Mouse (Mus musculus): ENCODE data around the gene Fyttd1. TPM values are rescaled to one million over a fixed set of nuclear protein-coding genes. Genes with fewer than 3 reads are reported as not detected.
A peak's percentile ranks its signal among the peaks of the same experiment; 100 is the strongest.

Fyttd1 gene
- polyA plus RNA-seq (2014; fragmentation: Nextera tagmentation; extraction: Ambion mirVana) = 103 and 107 TPM in 2 replicates

DNA sequence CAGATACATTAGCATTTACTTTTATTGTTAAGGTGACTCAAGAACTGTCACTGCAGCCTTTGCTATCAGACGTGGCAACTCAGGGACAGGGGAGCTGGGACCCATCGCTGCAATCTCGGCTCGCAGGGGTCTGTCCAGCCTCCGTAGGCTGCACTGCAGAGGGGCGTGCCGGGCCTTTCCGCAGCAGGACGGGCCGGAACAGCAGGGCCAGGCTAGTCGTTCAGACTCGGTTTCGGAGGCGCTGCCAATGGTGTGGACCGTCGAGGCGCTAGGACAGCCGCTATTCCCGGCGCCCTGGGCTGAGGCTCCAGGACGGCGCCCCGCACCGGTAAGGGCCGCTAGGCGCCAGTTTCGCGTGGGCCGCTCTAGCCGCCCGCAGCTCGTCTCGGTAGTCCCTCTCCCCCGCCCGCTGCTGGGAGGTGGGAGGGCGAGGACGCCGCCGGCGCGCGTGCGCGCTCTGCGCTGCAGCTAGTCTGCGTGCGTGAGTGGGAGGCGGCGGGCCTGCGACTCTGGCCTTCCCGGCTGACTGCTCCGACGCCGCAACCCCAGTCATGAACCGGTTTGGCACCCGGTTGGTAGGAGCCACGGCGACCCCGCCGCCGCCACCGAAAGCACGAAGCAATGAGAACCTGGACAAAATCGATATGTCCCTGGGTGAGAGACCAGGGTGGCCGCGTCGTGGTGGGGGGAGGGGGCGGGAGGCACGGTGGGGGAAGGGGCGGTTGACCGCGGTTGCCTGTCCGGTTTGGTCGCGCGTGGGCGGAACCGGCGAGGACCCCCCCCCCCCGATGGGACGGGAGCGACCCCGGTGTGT is at the start of gene Fyttd1, which contains the start of gene Rubcn:
Gene Fyttd1 (plus strand): TSS at position 158 of the 814 bp plus-strand sequence.
Gene Rubcn (minus strand): TSS at position 424 of the 814 bp plus-strand sequence.
- Histone ChIP-seq H3K4me2 (ENCODE audit: low read length) (peak within 1 kb of the TSS; percentile 87), H3K4me3 (ENCODE audit: low read depth, low read length) (peak within 1 kb of the TSS; percentile 96), H3K27me3 (replicated peaks; ENCODE audit: control insufficient read depth, insufficient read depth, low read length) (no peaks in the 10 kb centered on the region), H3K27ac (ENCODE audit: low read depth) (peak within 1 kb of the TSS; percentile 82), H3K9ac (ENCODE audit: low read length) (peak within 1 kb of the TSS; percentile 88), H3K9me3 (ENCODE audit: control insufficient read depth, low read length) (no peaks in the 10 kb centered on the region), H3K36me3 (ENCODE audit: control insufficient read depth, insufficient read depth, low read length) (no peaks in the 10 kb centered on the region), H3K4me1 (replicated peaks; ENCODE audit: control insufficient read depth, insufficient read depth, low read length) (peaks cover 11% of the 10 kb centered on the region)
- peak; percentile 96 for DNase-seq (ENCODE audit: low spot score)
- ATAC-seq (replicated peaks; ENCODE audit: low FRiP score, low TSS enrichment, low read depth) = peak; percentile 98
- WGBS = under 1% methylated on average over 78 of the region's 83 CpGs

DNA sequence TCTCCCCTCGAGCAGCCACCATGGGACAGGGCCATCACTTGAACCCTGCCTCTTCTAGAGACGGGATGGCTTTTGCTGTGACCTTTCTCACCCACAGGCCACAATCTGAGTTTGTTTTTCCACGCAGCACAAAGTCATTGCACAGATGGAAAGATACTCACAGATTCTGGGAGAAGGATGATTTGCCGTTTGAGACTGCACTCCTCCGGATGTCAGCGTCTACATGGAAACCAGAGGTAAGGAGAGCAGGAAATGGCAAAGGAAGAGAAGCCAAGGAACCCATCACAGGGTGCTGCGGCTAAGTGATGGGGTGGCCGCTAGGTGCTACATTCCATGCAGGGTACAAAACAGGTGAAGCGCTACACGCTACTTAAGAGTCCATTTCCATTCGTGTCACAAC is 48.2 kb upstream of the Fyttd1 start:
- Histone ChIP-seq H3K27me3 (replicated peaks; ENCODE audit: control insufficient read depth, insufficient read depth, low read length) (no peaks in the 10 kb centered on the region), H3K4me2 (ENCODE audit: low read length) (no peak overlapping the region), H3K4me3 (ENCODE audit: low read depth, low read length) (no peak overlapping the region), H3K27ac (ENCODE audit: low read depth) (no peak overlapping the region), H3K36me3 (ENCODE audit: control insufficient read depth, insufficient read depth, low read length) (peaks cover 59% of the 10 kb centered on the region), H3K9me3 (ENCODE audit: control insufficient read depth, low read length) (no peaks in the 10 kb centered on the region), H3K4me1 (replicated peaks; ENCODE audit: control insufficient read depth, insufficient read depth, low read length) (no peaks in the 10 kb centered on the region), H3K9ac (ENCODE audit: low read length) (no peak overlapping the region)
- WGBS = 88% methylated on average over 11 of the region's 11 CpGs
- DNase-seq (ENCODE audit: low spot score) = no peak
- ATAC-seq (replicated peaks; ENCODE audit: low FRiP score, low TSS enrichment, low read depth) = no peak

DNA sequence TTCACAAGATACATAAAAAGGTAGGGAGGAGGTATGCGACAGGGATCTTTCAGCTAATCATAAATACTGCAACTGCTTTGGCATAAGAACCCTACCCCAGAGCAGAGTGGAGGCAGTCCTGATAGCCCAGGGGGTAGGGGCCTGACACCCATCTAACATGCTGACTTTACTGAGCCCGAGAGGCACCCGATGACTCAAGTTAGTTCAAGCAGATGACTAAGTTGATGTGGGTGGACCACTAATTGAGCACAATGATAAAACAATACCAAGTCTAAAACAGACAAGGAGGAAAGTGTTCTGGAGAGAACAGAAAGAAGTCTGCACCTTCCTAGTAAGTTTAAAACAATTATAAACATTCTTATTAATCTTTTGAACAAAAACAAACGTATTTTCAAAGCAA is 45.8 kb upstream of the Fyttd1 start:
- H3K27me3 ChIP-seq (replicated peaks; ENCODE audit: control insufficient read depth, insufficient read depth, low read length) = no peaks in the 10 kb centered on the region
- peaks cover 55% of the 10 kb centered on the region for H3K36me3 ChIP-seq (ENCODE audit: control insufficient read depth, insufficient read depth, low read length)
- no peak overlapping the region for H3K4me3 ChIP-seq (ENCODE audit: low read depth, low read length)
- 88% methylated on average over 4 of the region's 4 CpGs for WGBS
- no peak overlapping the region for H3K4me2 ChIP-seq (ENCODE audit: low read length)
- no peak for ATAC-seq (replicated peaks; ENCODE audit: low FRiP score, low TSS enrichment, low read depth)
- no peak overlapping the region for H3K27ac ChIP-seq (ENCODE audit: low read depth)
- no peak overlapping the region for H3K9ac ChIP-seq (ENCODE audit: low read length)
- H3K4me1 ChIP-seq (replicated peaks; ENCODE audit: control insufficient read depth, insufficient read depth, low read length) = no peaks in the 10 kb centered on the region
- no peak for DNase-seq (ENCODE audit: low spot score)
- H3K9me3 ChIP-seq (ENCODE audit: control insufficient read depth, low read length) = no peaks in the 10 kb centered on the region

DNA sequence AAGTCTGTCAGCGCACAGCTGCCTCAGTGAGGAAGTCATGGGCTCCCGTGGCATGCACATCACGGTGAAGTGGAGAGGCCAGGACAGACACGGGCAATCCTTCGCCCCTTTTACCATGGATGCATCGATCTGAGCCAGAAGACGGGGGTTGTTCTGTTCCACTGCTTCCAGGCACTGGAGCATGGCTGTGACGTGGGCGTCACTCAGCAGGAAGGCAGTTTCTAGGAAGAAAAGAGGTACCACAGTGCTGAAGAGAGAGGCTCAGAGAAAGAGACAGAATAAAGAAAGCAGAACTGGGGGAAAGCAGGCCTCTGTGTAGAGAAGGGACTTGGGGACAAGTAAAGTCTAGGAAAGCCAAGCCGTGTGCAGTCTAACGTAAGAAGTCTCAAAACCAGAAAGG is 30.2 kb upstream of the Fyttd1 start:
- no peak overlapping the region for H3K4me2 ChIP-seq (ENCODE audit: low read length)
- H3K4me1 ChIP-seq (replicated peaks; ENCODE audit: control insufficient read depth, insufficient read depth, low read length) = no peaks in the 10 kb centered on the region
- no peaks in the 10 kb centered on the region for H3K27me3 ChIP-seq (replicated peaks; ENCODE audit: control insufficient read depth, insufficient read depth, low read length)
- no peak for DNase-seq (ENCODE audit: low spot score)
- no peak overlapping the region for H3K9ac ChIP-seq (ENCODE audit: low read length)
- H3K9me3 ChIP-seq (ENCODE audit: control insufficient read depth, low read length) = no peaks in the 10 kb centered on the region
- WGBS = 96% methylated on average over 11 of the region's 11 CpGs
- H3K36me3 ChIP-seq (ENCODE audit: control insufficient read depth, insufficient read depth, low read length) = peaks cover 63% of the 10 kb centered on the region
- no peak overlapping the region for H3K4me3 ChIP-seq (ENCODE audit: low read depth, low read length)
- H3K27ac ChIP-seq (ENCODE audit: low read depth) = no peak overlapping the region
- ATAC-seq (replicated peaks; ENCODE audit: low FRiP score, low TSS enrichment, low read depth) = no peak

DNA sequence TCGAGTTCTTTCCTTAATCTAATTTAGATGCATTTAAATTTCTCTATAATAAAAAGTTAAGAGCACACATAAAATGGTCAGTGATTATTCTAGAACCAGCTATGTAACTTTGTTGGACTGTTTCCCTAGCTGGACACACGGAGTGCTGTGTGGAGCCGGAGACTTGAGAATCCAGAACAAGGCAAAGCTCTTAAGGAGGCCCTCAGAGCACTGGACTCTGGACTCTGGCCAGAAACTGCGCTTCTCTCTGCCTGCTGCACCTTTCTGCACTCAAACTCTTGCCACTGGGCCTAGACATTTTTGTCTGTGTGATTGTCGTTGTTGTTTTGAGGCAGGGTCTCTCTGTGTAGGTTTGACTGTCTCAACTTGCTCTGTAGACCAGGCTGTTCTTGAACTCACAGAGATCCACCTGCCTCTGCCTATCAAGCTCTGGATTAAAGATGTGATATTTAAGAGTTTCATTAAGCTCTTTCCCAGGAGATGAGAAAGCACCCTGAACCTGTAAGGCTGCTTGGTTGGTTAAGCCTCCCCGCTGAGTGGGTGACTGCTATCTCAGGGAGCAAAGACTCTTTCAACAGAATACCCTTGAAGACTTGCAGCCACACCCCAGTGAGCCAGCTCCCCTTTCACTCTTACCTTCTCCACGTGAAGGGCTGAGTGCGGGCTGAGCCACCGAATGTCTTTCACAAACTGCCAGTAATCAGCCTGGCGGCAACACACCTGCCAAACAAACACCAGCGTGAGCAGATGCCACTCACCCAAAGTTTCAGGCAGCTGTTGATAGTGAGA is 28.1 kb upstream of the Fyttd1 start:
- Histone ChIP-seq H3K4me2 (ENCODE audit: low read length) (no peak overlapping the region), H3K27ac (ENCODE audit: low read depth) (no peak overlapping the region), H3K4me3 (ENCODE audit: low read depth, low read length) (no peak overlapping the region), H3K9ac (ENCODE audit: low read length) (no peak overlapping the region), H3K36me3 (ENCODE audit: control insufficient read depth, insufficient read depth, low read length) (peaks cover 54% of the 10 kb centered on the region), H3K27me3 (replicated peaks; ENCODE audit: control insufficient read depth, insufficient read depth, low read length) (no peaks in the 10 kb centered on the region), H3K9me3 (ENCODE audit: control insufficient read depth, low read length) (no peaks in the 10 kb centered on the region), H3K4me1 (replicated peaks; ENCODE audit: control insufficient read depth, insufficient read depth, low read length) (no peaks in the 10 kb centered on the region)
- no peak for DNase-seq (ENCODE audit: low spot score)
- 91% methylated on average over 11 of the region's 11 CpGs for WGBS
- no peak for ATAC-seq (replicated peaks; ENCODE audit: low FRiP score, low TSS enrichment, low read depth)

DNA sequence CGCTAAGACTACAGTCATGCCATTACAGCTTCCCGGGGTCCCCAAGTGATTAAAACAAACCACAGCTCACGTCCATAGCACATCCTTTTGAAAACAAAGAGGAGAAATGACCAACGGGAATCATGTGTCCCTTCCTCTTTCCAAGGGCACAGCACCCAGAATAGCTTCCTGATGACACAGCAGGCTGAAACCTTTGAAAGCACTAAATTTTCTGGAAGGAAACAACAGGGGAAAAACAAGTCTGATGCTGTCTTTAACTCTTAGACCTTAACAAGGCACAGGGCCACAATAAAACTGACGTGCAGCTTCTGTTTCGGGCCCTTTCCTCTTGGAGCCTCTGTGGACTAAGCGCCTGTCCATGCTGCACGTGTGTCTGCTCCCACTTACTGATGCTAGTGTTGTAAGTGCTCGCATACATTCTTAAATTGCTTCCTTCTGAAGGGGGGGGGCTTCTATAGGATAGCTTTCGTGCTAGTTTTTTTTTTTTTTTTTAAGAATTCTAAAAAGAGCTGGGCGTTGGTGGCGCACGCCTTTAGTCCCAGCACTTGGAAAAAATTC is 23.7 kb upstream of the Fyttd1 start:
- H3K4me1 ChIP-seq (replicated peaks; ENCODE audit: control insufficient read depth, insufficient read depth, low read length) = 0 out of 2 replicates have a peak, but pooled peaks cover 3% of the 10 kb centered on the region
- no peaks in the 10 kb centered on the region for H3K27me3 ChIP-seq (replicated peaks; ENCODE audit: control insufficient read depth, insufficient read depth, low read length)
- H3K9me3 ChIP-seq (ENCODE audit: control insufficient read depth, low read length) = no peaks in the 10 kb centered on the region
- no peak overlapping the region for H3K9ac ChIP-seq (ENCODE audit: low read length)
- peak overlapping the region; percentile 38; the same call in 1 of the 2 replicates for H3K27ac ChIP-seq (ENCODE audit: low read depth)
- H3K36me3 ChIP-seq (ENCODE audit: control insufficient read depth, insufficient read depth, low read length) = peaks cover 22% of the 10 kb centered on the region; the same call in 1 of the 2 replicates
- DNase-seq (ENCODE audit: low spot score) = no peak
- WGBS = 75% methylated on average over 13 of the region's 13 CpGs
- ATAC-seq (replicated peaks; ENCODE audit: low FRiP score, low TSS enrichment, low read depth) = no peak
- no peak overlapping the region for H3K4me3 ChIP-seq (ENCODE audit: low read depth, low read length)
- H3K4me2 ChIP-seq (ENCODE audit: low read length) = no peak overlapping the region

DNA sequence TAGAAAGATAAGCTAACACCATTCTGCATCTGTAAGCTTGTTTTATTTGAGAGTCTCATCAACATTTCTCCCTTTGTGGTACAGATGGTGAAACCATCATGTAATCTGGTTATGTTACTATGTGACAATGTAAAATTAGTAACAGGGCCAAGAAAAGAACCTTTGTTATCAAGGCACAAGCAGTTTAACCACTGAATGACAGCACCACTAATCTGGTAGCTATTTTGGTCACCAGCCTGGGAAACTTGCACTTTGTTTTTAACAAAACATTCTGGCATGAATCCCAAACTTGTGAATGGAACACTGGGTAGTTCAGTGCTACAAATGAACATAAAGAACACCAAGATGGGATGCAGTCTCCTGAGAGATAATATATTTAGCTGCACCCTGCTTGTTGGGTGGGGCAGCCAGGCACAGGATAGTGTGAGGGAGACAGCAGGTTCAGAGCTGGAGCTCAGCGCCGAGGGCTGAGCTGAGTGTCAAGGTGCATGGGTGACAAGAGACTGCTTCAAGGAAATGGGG is 23.2 kb upstream of the Fyttd1 start:
- no peak overlapping the region for H3K4me3 ChIP-seq (ENCODE audit: low read depth, low read length)
- 0 out of 2 replicates have a peak, but pooled peaks cover 3% of the 10 kb centered on the region for H3K4me1 ChIP-seq (replicated peaks; ENCODE audit: control insufficient read depth, insufficient read depth, low read length)
- no peak overlapping the region for H3K4me2 ChIP-seq (ENCODE audit: low read length)
- ATAC-seq (replicated peaks; ENCODE audit: low FRiP score, low TSS enrichment, low read depth) = no peak
- no peak overlapping the region for H3K9ac ChIP-seq (ENCODE audit: low read length)
- no peak for DNase-seq (ENCODE audit: low spot score)
- H3K27ac ChIP-seq (ENCODE audit: low read depth) = peak overlapping the region; percentile 38; the same call in 1 of the 2 replicates
- no peaks in the 10 kb centered on the region for H3K27me3 ChIP-seq (replicated peaks; ENCODE audit: control insufficient read depth, insufficient read depth, low read length)
- H3K9me3 ChIP-seq (ENCODE audit: control insufficient read depth, low read length) = no peaks in the 10 kb centered on the region
- WGBS = 75% methylated on average over 2 of the region's 2 CpGs
- peaks cover 16% of the 10 kb centered on the region; the same call in 1 of the 2 replicates for H3K36me3 ChIP-seq (ENCODE audit: control insufficient read depth, insufficient read depth, low read length)

DNA sequence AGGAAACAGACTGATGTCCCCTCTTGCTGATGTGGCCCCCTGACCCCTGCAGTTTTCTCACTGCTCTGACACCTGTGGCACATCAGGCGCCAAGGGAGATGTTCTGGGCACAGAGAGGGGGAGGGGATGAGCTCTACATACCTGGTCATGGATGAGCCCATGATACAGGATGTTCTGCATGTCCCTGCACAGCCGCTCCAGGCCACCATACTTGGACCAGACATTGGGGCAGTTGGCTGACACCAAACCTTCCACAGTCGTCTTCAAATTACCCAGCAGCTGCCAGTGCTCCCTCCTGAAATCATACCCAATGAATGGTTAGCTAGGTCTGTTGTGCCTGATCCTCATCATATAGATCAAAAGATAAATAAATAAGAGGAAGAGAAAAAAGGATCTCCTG is 20.5 kb upstream of the Fyttd1 start:
- DNase-seq (ENCODE audit: low spot score) (no peak), ATAC-seq (replicated peaks; ENCODE audit: low FRiP score, low TSS enrichment, low read depth) (no peak)
- 91% methylated on average over 3 of the region's 3 CpGs for WGBS
- no peak overlapping the region for H3K4me3 ChIP-seq (ENCODE audit: low read depth, low read length)
- H3K27me3 ChIP-seq (replicated peaks; ENCODE audit: control insufficient read depth, insufficient read depth, low read length) = no peaks in the 10 kb centered on the region
- H3K36me3 ChIP-seq (ENCODE audit: control insufficient read depth, insufficient read depth, low read length) = peaks cover 14% of the 10 kb centered on the region; the same call in 1 of the 2 replicates
- peaks cover 6% of the 10 kb centered on the region; the same call in 1 of the 2 replicates for H3K4me1 ChIP-seq (replicated peaks; ENCODE audit: control insufficient read depth, insufficient read depth, low read length)
- H3K9ac ChIP-seq (ENCODE audit: low read length) = no peak overlapping the region
- no peak overlapping the region for H3K4me2 ChIP-seq (ENCODE audit: low read length)
- no peaks in the 10 kb centered on the region for H3K9me3 ChIP-seq (ENCODE audit: control insufficient read depth, low read length)
- no peak overlapping the region for H3K27ac ChIP-seq (ENCODE audit: low read depth)

Measured in intestine, embryonic 14.5 days (tissue).